Mouse (Mus musculus) kidney, adult 18-20 months (tissue): ENCODE results near the gene Sema6d.

Experiments used
- DNase-seq: peaks from one replicate; pipeline ENCODE4 v3.0.0; 2021

Gene Sema6d

DNA sequence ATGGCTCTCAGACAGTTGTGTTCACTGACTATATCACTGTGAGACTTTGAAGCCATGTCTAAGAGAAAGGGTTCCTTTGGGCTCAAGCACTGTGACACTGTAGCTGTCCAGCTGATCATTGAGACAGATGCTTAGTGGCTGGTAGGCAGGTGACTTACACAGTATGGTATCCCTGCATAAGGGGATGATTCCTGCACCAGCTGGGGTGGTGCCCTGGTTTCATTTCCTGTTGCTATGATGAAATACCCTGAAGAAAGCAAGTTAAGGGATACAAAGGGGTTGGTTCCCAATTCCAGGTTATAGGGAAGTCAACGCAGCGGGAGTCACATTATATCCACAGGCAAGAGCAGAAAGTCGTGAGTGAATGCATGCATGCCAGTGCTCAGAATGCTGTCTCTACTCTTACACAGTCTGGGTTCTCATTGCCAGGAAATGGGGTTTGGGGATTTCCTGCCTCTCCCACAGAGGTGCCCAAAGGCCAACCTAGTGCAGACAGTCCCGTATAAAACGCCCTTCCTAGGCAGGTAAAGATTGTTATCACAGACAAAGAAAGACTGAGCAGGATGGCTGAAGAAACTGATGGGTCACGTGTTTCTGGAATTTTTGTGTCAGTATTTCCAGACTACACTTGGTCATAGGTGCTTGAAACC is 532.3 kb downstream of the Sema6d start:
- DNase-seq: no peak

DNA sequence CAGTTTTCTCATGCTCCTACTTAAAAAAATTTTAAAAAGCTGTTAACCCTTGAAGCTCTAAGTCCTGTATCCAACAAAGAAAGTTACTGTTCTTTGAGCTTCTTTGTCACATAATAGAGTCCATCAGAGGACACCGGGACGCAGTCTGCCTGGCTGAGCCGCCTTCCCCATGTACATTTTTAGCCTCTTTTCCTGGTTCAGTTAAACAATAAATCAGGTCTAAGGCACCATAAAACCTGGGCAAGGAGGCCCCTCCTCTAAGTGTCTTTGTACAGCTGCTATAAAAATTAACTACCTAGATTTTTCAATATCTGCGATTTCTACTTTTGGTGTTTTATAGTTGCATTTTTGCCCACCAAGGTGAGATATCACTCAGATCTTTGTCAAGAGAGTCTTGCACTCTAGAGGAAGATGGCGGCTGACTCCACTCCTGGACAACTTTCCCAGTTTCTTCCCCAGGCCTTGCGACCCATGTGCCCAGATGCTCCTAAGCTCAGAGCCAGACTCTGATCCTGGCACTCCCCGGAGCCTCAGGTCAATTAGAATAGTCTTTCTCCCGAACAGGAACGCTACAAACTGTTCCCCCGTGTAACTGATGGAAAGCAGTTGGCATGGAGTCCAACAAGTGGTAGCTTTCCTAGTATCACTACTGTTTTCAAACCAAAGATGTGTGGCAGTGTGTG is 534.6 kb downstream of the Sema6d start:
- DNase-seq: no peak

DNA sequence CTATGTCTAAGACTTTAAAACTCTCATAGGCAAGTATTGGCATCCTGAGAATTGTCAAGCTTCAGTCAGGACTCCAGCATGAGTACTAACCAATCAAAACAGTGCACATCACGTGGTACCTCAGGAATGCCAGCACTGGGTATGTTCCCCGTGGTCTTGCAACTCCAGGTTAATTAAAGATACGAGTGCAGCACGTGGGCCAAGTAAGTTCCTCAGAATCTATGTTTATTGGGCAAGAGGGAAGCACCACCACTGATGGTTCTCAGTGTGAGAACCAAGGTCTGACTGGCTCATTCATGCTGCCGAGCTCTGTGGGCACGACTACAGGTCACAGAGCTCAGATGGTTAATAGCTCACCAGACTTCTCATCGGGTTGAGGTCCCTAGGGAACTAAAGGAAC is 536.7 kb downstream of the Sema6d start:
- no peak for DNase-seq

DNA sequence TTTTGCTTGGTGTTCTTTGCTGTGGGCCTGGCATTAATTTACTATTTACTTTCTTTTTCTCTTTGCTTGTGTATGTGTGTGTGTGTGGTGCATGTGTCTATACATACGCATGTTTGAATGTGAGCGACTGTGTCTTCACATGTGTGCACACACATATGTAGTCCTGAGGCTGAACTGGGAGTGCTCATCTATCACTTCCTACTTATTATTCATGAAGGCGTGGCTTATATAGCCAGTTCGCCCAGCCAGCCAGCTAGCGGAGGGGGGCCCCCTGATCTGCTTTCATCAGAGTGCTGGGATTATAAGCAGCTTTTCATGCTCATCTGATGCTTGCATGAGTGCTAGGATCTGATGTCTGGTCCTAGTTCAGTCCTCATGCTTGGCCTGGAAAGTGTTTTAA is 537.9 kb downstream of the Sema6d start:
- no peak for DNase-seq

DNA sequence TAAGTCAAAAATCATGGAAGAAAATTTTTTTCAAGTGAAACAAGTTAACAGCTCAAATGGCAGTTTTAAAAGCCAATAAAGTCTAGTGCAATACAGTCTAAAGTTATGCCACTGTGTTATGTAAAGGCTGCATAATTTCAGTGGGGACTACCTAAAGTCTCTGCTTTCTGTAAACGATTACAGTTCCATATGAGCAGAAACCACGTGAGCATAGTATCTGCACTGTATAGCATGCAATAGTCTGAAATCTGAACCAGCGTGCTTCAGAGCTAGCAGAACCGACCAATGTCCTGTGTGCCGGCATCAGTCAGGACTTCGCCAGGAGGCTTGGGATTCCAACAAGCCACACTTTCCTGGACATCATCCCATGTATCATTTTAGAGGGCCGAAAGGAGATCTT is 538.9 kb downstream of the Sema6d start:
- no peak for DNase-seq

- DNase-seq: no peak
Measured at GRCm38 (mm10) chr2:124634400-124634998, 544.7 kb downstream of the Sema6d start.

DNA sequence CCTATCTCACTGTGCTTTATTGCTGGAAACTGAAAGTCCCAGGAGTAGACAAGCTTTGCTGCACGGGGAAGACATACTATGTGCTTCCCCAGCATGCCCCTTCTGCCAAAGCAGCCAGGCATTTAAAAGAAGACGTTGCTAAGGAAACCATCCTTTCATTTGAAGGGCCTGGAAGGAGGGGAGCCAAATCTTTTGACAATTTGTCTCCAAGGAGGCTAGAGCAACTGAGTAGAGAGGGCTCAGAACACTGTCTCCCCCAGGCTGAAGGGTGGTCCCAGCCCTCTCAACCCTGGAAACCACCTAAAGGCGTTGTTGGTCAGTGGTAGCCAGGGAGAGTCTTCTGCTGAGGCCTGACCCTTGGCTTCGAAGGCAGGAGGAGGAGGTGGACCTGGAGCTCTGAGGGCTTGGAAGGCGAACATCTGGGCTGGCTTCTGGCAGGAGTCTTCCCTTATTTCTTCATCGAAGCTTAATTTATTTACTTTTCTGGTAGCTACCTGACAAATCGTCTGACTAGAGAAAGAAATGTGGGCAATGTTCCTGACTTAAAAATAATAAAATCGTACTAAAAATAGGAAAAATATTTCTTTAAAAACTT is 545.6 kb downstream of the Sema6d start:
- DNase-seq: no peak

DNA sequence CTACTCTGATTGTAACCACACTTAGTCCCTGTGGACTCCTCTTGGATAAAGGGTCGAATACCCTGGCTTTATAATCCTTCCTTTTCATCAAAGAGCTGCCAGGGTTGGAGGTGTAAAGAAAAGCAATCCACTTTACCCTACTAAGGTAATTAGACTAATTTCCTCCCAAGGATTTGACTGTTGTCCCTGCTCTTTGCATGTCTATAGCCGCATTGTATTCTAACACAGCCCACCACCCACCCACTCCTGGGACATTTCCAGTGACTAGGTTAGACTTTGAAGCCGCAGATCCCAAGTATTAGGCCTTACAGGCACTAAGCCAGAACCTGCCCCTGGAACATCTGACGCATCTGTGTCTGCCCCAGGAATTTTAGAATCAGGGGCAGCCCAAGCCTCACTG is 547.3 kb downstream of the Sema6d start:
- no peak for DNase-seq

DNA sequence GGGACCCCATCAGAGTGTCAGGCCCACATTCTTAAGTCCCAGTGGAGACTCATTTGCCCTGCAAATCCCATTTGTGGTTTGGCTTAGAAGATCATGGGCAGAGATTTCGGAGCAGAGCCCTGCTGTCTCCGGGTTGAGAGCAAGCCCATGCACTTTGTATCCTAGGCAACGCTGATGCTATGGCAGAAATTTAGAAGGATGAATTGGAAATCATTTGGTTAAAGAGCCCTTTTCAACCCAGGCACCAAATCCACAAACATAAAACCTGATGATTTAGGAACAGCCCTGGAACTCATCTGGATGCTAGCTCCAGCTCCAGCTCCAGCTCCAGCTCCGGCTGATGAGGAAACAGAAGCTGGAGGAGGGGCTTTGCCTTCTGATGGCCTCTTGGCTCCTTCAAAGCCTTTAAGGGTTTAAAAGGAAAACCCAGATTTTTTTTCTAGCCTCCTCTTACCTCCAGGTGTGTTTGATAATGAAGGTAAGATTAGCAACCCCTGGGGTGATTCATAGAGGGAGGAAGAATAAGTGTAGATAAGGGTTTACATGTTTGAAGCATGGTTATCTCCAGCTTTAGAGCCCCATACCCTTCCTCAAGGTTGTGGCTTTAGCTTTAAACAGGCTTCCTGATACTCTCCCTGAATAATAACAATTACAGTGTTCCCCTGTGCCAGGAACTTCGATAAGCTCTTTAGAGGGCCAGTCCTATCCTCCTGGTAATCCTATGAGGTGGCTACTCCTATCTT is 549.6 kb downstream of the Sema6d start:
- DNase-seq: no peak

GRCm38 (mm10) chr2:124640500-124641193 is 550.9 kb downstream of the Sema6d start:
- DNase-seq: no peak

DNA sequence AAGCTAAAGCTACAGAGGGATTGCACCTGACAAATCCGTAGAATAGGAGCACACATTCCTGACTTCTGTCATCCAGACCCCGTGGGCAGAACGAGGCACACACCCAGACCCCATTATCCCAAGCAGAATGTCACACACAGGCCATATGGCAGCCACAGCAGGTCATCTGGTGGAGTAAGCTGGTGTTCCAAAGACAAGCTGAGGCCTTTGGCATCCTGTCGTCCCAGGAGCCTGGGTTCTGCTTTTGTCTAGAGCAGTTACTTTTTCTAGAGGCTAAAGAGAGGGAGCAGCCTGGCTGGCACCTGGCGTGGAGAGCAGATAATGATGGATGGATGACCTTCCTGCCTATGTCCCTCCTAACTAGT is 551.4 kb downstream of the Sema6d start:
- no peak for DNase-seq

- DNase-seq: no peak
Measured at GRCm38 (mm10) chr2:124642131-124642530, 552.4 kb downstream of the Sema6d start.

- DNase-seq: no peak
Measured at GRCm38 (mm10) chr2:124650609-124651008, 560.8 kb downstream of the Sema6d start.

- no peak for DNase-seq
Measured at GRCm38 (mm10) chr2:124651146-124651545, 561.4 kb downstream of the Sema6d start.

DNA sequence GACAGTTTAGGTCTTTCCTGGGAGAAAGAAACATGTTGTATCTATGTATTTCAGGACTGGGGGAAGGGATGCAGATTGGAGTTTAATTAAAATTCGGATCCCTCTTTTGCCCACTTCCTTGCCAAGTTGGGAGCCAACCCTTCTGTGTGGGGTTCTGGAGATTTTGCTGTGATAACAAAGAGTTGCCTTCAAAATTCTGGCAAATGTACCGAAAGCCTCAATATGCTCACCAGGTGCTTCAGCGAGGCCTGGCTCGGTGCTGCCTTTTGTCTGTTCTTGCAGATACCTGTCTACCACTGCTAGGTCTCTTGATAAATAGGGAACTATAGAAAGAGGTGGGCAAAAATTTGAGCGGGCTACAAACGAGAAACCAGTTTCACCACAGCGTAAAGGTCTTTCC is 563.4 kb downstream of the Sema6d start:
- DNase-seq: no peak

GRCm38 (mm10) chr2:124657358-124657757 is 567.6 kb downstream of the Sema6d start:
- no peak for DNase-seq

- DNase-seq: no peak
Measured at GRCm38 (mm10) chr2:124658374-124658773, 568.6 kb downstream of the Sema6d start.

- DNase-seq: no peak
Measured at GRCm38 (mm10) chr2:124659601-124660000, 569.8 kb downstream of the Sema6d start.

DNA sequence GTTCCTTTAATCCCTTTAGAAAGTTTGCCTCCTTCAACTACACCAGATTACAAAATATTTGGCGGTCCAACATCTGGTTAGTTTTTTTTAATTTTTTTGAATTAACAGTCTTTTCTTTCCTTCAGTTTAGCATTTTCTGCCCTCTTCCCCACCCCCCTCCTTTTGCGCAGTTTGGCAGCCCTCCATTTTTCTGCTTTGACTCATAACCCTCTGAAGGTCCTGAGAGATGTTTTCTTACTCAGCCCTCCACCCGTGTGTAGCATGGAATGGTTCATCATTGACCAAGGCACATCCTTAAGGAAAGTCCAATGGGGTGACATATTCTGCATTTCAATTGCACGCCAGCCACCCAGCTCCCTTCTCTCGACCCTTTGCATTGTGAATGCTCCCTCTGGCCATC is 570.9 kb downstream of the Sema6d start:
- no peak for DNase-seq

GRCm38 (mm10) chr2:124661316-124661715 is 571.5 kb downstream of the Sema6d start:
- no peak for DNase-seq

DNA sequence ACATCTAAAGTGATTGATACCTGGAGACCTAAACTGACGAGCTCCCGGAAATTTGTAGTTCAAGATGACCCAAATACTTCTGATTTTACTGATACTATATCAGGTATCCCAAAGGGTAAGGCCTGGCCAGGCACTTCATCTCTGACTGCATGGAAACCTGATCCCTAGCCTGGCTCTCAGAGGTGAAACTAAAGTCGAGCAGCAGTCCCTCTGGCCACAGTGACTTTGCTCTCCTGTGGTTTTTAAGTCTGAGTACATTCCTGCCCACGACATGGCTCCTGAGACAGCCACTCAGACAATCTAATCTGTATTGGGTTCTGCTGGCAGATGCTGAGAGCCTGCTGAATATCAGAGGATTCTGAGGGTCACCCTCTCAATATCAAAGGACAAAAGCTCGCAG is 572.5 kb downstream of the Sema6d start:
- DNase-seq: no peak

- no peak for DNase-seq
Measured at GRCm38 (mm10) chr2:124664191-124664590, 574.4 kb downstream of the Sema6d start.

DNA sequence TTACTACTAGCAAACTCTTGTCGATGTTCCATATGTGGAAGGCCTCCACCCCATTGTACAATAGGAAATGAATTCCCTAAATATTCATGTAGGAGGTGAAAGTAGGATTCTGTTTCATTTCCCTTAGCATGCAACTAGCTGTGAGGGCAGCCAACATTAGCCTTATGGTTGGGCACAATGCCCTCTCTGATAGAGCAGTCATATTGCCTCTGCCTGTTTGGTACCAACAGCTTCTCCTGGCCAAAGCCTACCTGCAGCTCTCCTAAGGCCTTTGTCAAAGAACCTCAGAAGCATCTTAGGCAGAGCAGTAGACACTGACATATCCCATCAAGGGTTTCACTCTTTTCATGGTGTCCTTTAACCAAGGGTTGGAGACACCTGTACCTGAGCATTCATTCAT is 578.7 kb downstream of the Sema6d start:
- no peak for DNase-seq
